Comparison of ENCODE assay signal across 8 mouse cellular contexts in genomic region chr10:44003551-44004151, GRCm38 (mm10).
A peak's percentile ranks its signal among the peaks of the same experiment; 100 is the strongest.
DNase-seq lines count a peak whose midpoint lies in the region; ATAC-seq and TF ChIP-seq lines count a peak whose summit lies in the region.

No protein-coding gene starts in this region.

- H3K4me3 ChIP-seq in left cerebral cortex, adult 2 months, result peak overlapping the region; percentile 46
- H3K4me3 ChIP-seq in heart, embryonic 12.5 days, result peak overlapping the region; percentile 83
- H3K4me3 ChIP-seq in kidney, embryonic 14.5 days (ENCODE audit: low read length), result peak overlapping the region; percentile 52

- peak; percentile 7 for TF ChIP-seq CTCF in left cerebral cortex, adult 2 months (IDR thresholded peaks at IDR 0.05)

- peaks cover 77% of the 10 kb centered on the region for H3K27me3 ChIP-seq in heart, embryonic 12.5 days (replicated peaks)
- H3K27me3 ChIP-seq in kidney, embryonic 14.5 days (ENCODE audit: control insufficient read depth, insufficient read depth, low read length), result peaks cover 40% of the 10 kb centered on the region

- no peaks in the 10 kb centered on the region for H3K9me3 ChIP-seq in heart, embryonic 12.5 days (replicated peaks)
- H3K9me3 ChIP-seq in kidney, embryonic 14.5 days (ENCODE audit: control insufficient read depth, low read length), result no peaks in the 10 kb centered on the region

- under 1% methylated on average over 68 of the region's 68 CpGs for WGBS in heart, embryonic 12.5 days
- WGBS in kidney, embryonic 14.5 days, result under 1% methylated on average over 55 of the region's 68 CpGs

- DNase-seq in left cerebral cortex, adult 2 months (ENCODE audit: extremely low spot score in 1 of 2, low spot score in 2 of 2), result peak; percentile 14 to 18
- no peak for DNase-seq in left cerebral cortex, adult 8-10 months (ENCODE audit: low spot score in 2 of 2)
- DNase-seq in embryo, embryonic 9.5 days (ENCODE audit: extremely low spot score), result peak; percentile 49
- DNase-seq in lung, postnatal 14 days, result peak; percentile 71
- DNase-seq in ovary, postnatal 36 days (ENCODE audit: low spot score), result peak; percentile 57
- peak; percentile 73 for DNase-seq in urinary bladder, postnatal 14 days (ENCODE audit: low spot score)

- no peaks in the 10 kb centered on the region for H3K36me3 ChIP-seq in heart, embryonic 12.5 days
- no peaks in the 10 kb centered on the region for H3K36me3 ChIP-seq in kidney, embryonic 14.5 days (ENCODE audit: control insufficient read depth, insufficient read depth, low read length)

- H3K4me1 ChIP-seq in heart, embryonic 12.5 days (replicated peaks), result peaks cover 18% of the 10 kb centered on the region
- 0 out of 2 replicates have a peak, but pooled peaks cover 5% of the 10 kb centered on the region for H3K4me1 ChIP-seq in kidney, embryonic 14.5 days (ENCODE audit: control insufficient read depth, insufficient read depth, low read length)

- peak overlapping the region; percentile 90 for H3K4me2 ChIP-seq in heart, embryonic 12.5 days
- peak overlapping the region; percentile 81 for H3K4me2 ChIP-seq in kidney, embryonic 14.5 days (replicated peaks; ENCODE audit: low read depth, low read length)

- peak overlapping the region; percentile 47 for H3K9ac ChIP-seq in heart, embryonic 12.5 days
- H3K9ac ChIP-seq in kidney, embryonic 14.5 days (ENCODE audit: low read depth, low read length), result peak overlapping the region; percentile 56; the same call in 1 of the 2 replicates

- intact Hi-C loops in left cerebral cortex, adult 2 months (cut with DNase I), result no loop called here

- 0 out of 2 replicates have a peak, but pooled peaks have one; percentile 29 for ATAC-seq in heart, embryonic 12.5 days (ENCODE audit: insufficient number of reproducible peaks, low FRiP score)
- ATAC-seq in kidney, embryonic 14.5 days (ENCODE audit: low FRiP score, low TSS enrichment), result peak; percentile 17; the same call in 1 of the 2 replicates

- H3K27ac ChIP-seq in left cerebral cortex, adult 2 months, result no peak overlapping the region
- H3K27ac ChIP-seq in heart, embryonic 12.5 days (ENCODE audit: poor library complexity, severe bottlenecking), result no peak overlapping the region
- no peak overlapping the region for H3K27ac ChIP-seq in kidney, embryonic 14.5 days (ENCODE audit: low read depth, low read length)

Comparison
In these comparisons a context has a peak if more than half of its experiments do, and no peak if none do; other contexts are left out.
1. DNase-seq: peak in left cerebral cortex, adult 2 months (2 of 2), embryo, embryonic 9.5 days (single experiment), lung, postnatal 14 days (single experiment), ovary, postnatal 36 days (single experiment) and urinary bladder, postnatal 14 days (single experiment); none in left cerebral cortex, adult 8-10 months (0 of 2).
2. Peak in every context shown above with its lines, with median percentiles within 50 percentile points of each other: H3K4me3 ChIP-seq.